Mouse (Mus musculus) midbrain, postnatal 0 days (tissue): ENCODE data around the gene Gpr176. TPM values are rescaled to one million over a fixed set of nuclear protein-coding genes. Genes with fewer than 3 reads are reported as not detected.

ENCODE experiments used
- ATAC-seq: fragments of 200-750 bp; cut with Nextera tagmentation; 2 replicates; pipeline ENCODE4 v1.8.0; 2017; ENCODE audit warnings: moderate number of reproducible peaks, mild to moderate bottlenecking, moderate TSS enrichment, moderate library complexity; ENCODE audit not compliant: low FRiP score
- DNase-seq: peaks from one replicate; pipeline ENCODE4 v3.0.0-alpha.2; 2015; ENCODE audit warnings: low spot score
- H3K27ac ChIP-seq: fragments of 300-500 bp; sonication (generic); 2 replicates; pipeline ENCODE4 v1.5.1; 2014; ENCODE audit warnings: low read depth, mild to moderate bottlenecking, low read length, mixed read lengths
- H3K27me3 ChIP-seq: fragments of 300-500 bp; sonication (generic); 2 replicates; pipeline ENCODE4 v1.6.1; 2014; ENCODE audit warnings: low read length, control low read depth, mixed read lengths; ENCODE audit not compliant: insufficient read depth
- H3K36me3 ChIP-seq: fragments of 300-500 bp; sonication (generic); 2 replicates; pipeline ENCODE4 v1.6.1; 2014; ENCODE audit warnings: low read length, control low read depth, mixed read lengths; ENCODE audit not compliant: insufficient read depth
- H3K4me1 ChIP-seq: fragments of 300-500 bp; sonication (generic); 2 replicates; pipeline ENCODE4 v1.6.1; 2014; ENCODE audit warnings: mild to moderate bottlenecking, control low read depth, antibody characterized with exemption, low read length, mixed read lengths; ENCODE audit not compliant: insufficient read depth
- H3K4me2 ChIP-seq: fragments of 300-500 bp; sonication (generic); 2 replicates; pipeline ENCODE4 v1.6.1; 2014; ENCODE audit warnings: low read depth, mild to moderate bottlenecking, low read length, mixed read lengths; ENCODE audit not compliant: poor library complexity, severe bottlenecking
- H3K4me3 ChIP-seq: fragments of 300-500 bp; sonication (generic); 2 replicates; pipeline ENCODE4 v1.5.1; 2014; ENCODE audit warnings: low read depth, mild to moderate bottlenecking, low read length, moderate library complexity
- H3K9ac ChIP-seq: fragments of 300-500 bp; sonication (generic); replicated peaks from 2 replicates; pipeline ENCODE4 v1.6.1; 2014; ENCODE audit warnings: mild to moderate bottlenecking, low read length, moderate library complexity, mixed read lengths; ENCODE audit not compliant: poor library complexity, severe bottlenecking
- H3K9me3 ChIP-seq: fragments of 300-500 bp; sonication (generic); 2 replicates; pipeline ENCODE4 v1.6.1; 2016; ENCODE audit warnings: low read length, control low read depth
- CTCF ChIP-seq: IDR thresholded peaks from 2 replicates; pipeline ENCODE4 v1.5.1; 2016; ENCODE audit warnings: antibody characterized with exemption, mild to moderate bottlenecking
- WGBS: fragments of 180-500 bp; shearing (Covaris S2); extraction: QIAGEN DNeasy Blood & Tissue Kit; methylation state at CpG from one replicate; pipeline ENCODE4 v1.1.7; 2014; 5-methylcytosine and 5-hydroxymethylcytosine counted together
- polyA plus RNA-seq: library from polyadenylated mRNA; unstranded; fragments of >200 nt; fragmentation: Nextera tagmentation; extraction: Ambion mirVana; gene quantifications from 2 replicates; pipeline ENCODE4 v1.2.1, GENCODE M21; 2015
- total RNA-seq: library from RNA; depleted of rRNA; stranded (reverse); fragments of >200 nt; gene quantifications from 2 replicates; pipeline ENCODE4 v1.2.3, GENCODE M21; 2014

The Gpr176 gene
- total and polyA plus RNA-seq, 2 experiments from 2014 or later: 9.0 to 15.1 TPM

GRCm38 (mm10) chr2:118408336-118408895, 35.2 kb upstream of the Gpr176 start:
- no peak overlapping the region for H3K27ac ChIP-seq
- H3K9ac ChIP-seq: no peak overlapping the region
- no peak for TF ChIP-seq CTCF
- peaks cover 26% of the 10 kb centered on the region for H3K36me3 ChIP-seq
- DNase-seq (peak; percentile 11), ATAC-seq (no peak)
- 86% methylated on average over 4 of the region's 4 CpGs for WGBS
- H3K9me3 ChIP-seq: no peaks in the 10 kb centered on the region
- H3K4me3 ChIP-seq: no peak overlapping the region
- H3K4me2 ChIP-seq: no peak overlapping the region
- H3K27me3 ChIP-seq: no peaks in the 10 kb centered on the region
- no peaks in the 10 kb centered on the region for H3K4me1 ChIP-seq

DNA sequence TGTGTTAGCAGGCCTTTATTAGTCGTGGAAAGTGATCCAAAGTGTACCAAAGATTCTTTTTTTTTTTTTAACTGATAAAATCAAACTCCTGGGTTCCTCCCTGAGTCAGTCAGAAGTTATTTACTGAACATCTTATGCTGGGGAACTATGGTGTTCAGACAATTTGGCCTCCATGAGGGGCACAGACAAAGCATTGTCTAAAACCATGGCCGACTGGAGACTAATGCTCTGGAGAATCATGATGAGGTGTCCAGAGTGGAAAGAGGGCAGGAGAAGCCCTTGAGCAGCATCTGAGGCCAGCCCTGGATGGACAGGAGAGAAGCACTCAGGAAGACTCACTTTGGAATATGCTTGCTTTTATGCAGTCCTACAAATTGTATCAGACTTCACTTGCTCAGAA, 33.6 kb upstream of the Gpr176 start:
- no peak for TF ChIP-seq CTCF
- no peaks in the 10 kb centered on the region for H3K4me1 ChIP-seq
- H3K4me3 ChIP-seq: no peak overlapping the region
- H3K36me3 ChIP-seq: peaks cover 22% of the 10 kb centered on the region
- no peak overlapping the region for H3K9ac ChIP-seq
- H3K9me3 ChIP-seq: no peaks in the 10 kb centered on the region
- WGBS: 73% methylated on average over 2 of the region's 2 CpGs
- no peak overlapping the region for H3K27ac ChIP-seq
- H3K27me3 ChIP-seq: no peaks in the 10 kb centered on the region
- ATAC-seq (no peak), DNase-seq (no peak)
- no peak overlapping the region for H3K4me2 ChIP-seq

- no peak for DNase-seq
- Histone ChIP-seq H3K9ac (no peak overlapping the region), H3K36me3 (peaks cover 14% of the 10 kb centered on the region; the same call in 1 of the 2 replicates), H3K27ac (no peak overlapping the region), H3K4me3 (no peak overlapping the region), H3K4me1 (no peaks in the 10 kb centered on the region), H3K27me3 (no peaks in the 10 kb centered on the region), H3K9me3 (no peaks in the 10 kb centered on the region), H3K4me2 (no peak overlapping the region)
- 75% methylated on average over 4 of the region's 4 CpGs for WGBS
- ATAC-seq: no peak
- no peak for TF ChIP-seq CTCF
These were observed 32.3 kb upstream of the Gpr176 start for GRCm38 (mm10) chr2:118405568-118405967.

DNA sequence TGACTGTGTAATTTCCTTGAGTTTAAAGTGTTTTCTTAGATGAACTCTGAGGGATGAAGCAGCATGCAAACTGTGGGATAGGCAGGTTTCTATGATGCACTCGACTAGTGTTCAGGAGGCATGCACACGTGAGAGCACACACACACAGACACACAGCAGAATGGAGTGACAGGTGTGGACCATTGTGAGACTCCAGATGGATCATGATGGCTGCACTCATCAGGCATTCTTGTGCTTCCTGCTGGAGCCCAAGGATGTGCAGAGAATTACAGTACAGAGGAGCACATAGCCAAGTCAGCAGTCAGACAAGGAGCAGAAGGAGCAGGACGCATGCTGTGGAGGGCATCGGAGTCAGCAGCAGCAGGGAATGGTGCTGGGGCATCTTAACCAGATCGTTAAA, 31.1 kb upstream of the Gpr176 start:
- WGBS: 76% methylated on average over 5 of the region's 5 CpGs
- ATAC-seq (no peak), DNase-seq (peak; percentile 40)
- Histone ChIP-seq H3K36me3 (peaks cover 14% of the 10 kb centered on the region; the same call in 1 of the 2 replicates), H3K27me3 (no peaks in the 10 kb centered on the region), H3K9me3 (no peaks in the 10 kb centered on the region), H3K27ac (no peak overlapping the region), H3K4me2 (no peak overlapping the region), H3K9ac (no peak overlapping the region), H3K4me1 (no peaks in the 10 kb centered on the region), H3K4me3 (no peak overlapping the region)
- no peak for TF ChIP-seq CTCF

GRCm38 (mm10) chr2:118401834-118402727, 28.9 kb upstream of the Gpr176 start:
- Histone ChIP-seq H3K9me3 (no peaks in the 10 kb centered on the region), H3K36me3 (0 out of 2 replicates have a peak, but pooled peaks cover 8% of the 10 kb centered on the region), H3K27me3 (no peaks in the 10 kb centered on the region), H3K4me2 (no peak overlapping the region), H3K27ac (no peak overlapping the region), H3K9ac (no peak overlapping the region), H3K4me1 (no peaks in the 10 kb centered on the region), H3K4me3 (no peak overlapping the region)
- TF ChIP-seq CTCF: no peak
- ATAC-seq: no peak
- 76% methylated on average over 5 of the region's 5 CpGs for WGBS
- DNase-seq: peak; percentile 27

- Histone ChIP-seq H3K4me2 (no peak overlapping the region), H3K9ac (no peak overlapping the region), H3K4me1 (no peaks in the 10 kb centered on the region), H3K36me3 (0 out of 2 replicates have a peak, but pooled peaks cover 3% of the 10 kb centered on the region), H3K4me3 (no peak overlapping the region), H3K27me3 (no peaks in the 10 kb centered on the region), H3K9me3 (0 out of 2 replicates have a peak, but pooled peaks cover 2% of the 10 kb centered on the region), H3K27ac (no peak overlapping the region)
- WGBS: 87% methylated on average over 5 of the region's 5 CpGs
- ATAC-seq (no peak), DNase-seq (no peak)
- TF ChIP-seq CTCF: no peak
These were observed 26.5 kb upstream of the Gpr176 start for GRCm38 (mm10) chr2:118399751-118400150.
